11 mouse cellular contexts compared by ENCODE assay signal in the genomic region with DNA sequence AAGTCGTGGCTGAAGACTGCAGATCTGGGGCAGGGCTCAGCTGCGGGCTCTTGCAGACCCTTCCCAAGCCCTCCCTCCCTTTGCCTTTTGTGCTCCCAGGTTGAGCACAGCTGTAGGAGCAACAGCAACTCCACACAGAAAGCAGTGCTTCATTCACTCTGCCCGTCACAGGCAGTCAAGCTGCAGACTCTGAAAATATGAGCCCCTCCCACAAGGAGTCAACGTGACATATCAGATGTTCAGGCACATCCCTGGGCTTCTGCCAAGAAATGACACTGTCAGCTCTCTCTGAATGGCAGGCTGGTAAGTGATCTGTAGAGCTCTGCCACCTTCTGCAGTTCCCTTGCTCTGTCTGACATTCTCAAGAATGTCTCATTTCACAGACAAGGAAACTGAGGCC. TPM values are rescaled to one million over a fixed set of nuclear protein-coding genes. Genes with fewer than 3 reads are reported as not detected.
A peak's percentile ranks its signal among the peaks of the same experiment; 100 is the strongest.
DNase-seq lines count a peak whose midpoint lies in the region; ATAC-seq and TF ChIP-seq lines count a peak whose summit lies in the region.
"Had no signal": no experiment of that assay in that cellular context is flagged by ENCODE, and none has a peak within 500 bp of the region (broad histone marks: within the 10 kb centered on the region; RNA-seq: fewer than 3 reads in every experiment).

No protein-coding gene starts in this region.

- TF ChIP-seq EP300 in liver, postnatal 0 days (IDR thresholded peaks at IDR 0.05; ENCODE audit: low read depth) = no peak

- 0 out of 2 replicates have a peak, but pooled peaks have one; percentile 13 for ATAC-seq in liver, postnatal 0 days
- ATAC-seq: midbrain, embryonic 16.5 days had no signal

- H3K4me3 ChIP-seq in liver, postnatal 0 days (ENCODE audit: low read depth, low read length) = no peak overlapping the region
- no peak overlapping the region for H3K4me3 ChIP-seq in layer of hippocampus, adult 2 months
- H3K4me3 ChIP-seq: heart, embryonic 13.5 days had no signal

- no peak for TF ChIP-seq CTCF in liver, postnatal 0 days (IDR thresholded peaks at IDR 0.05; ENCODE audit: low read depth)
- no peak for TF ChIP-seq CTCF in layer of hippocampus, adult 2 months (conservative IDR thresholded peaks at IDR 0.05)

- H3K36me3 ChIP-seq in liver, postnatal 0 days (replicated peaks; ENCODE audit: insufficient read depth, low read length) = no peaks in the 10 kb centered on the region
- H3K36me3 ChIP-seq: heart, embryonic 13.5 days had no signal

- H3K4me1 ChIP-seq in liver, postnatal 0 days (ENCODE audit: insufficient read depth) = peaks cover 8% of the 10 kb centered on the region; the same call in 1 of the 2 replicates

- WGBS in liver, postnatal 0 days (ENCODE audit: insufficient replicate concordance) = 36% methylated on average over 4 of the region's 4 CpGs

- H3K9me3 ChIP-seq in liver, postnatal 0 days (ENCODE audit: low read length) = no peaks in the 10 kb centered on the region
- H3K9me3 ChIP-seq: heart, embryonic 13.5 days had no signal

- no peak overlapping the region for H3K27ac ChIP-seq in liver, postnatal 0 days (ENCODE audit: low read depth)
- H3K27ac ChIP-seq in layer of hippocampus, adult 2 months = no peak overlapping the region
- H3K27ac ChIP-seq: heart, embryonic 13.5 days; liver, embryonic 14.5 days had no signal

- no peaks in the 10 kb centered on the region; the same call in 1 of the 2 replicates for H3K27me3 ChIP-seq in liver, postnatal 0 days (ENCODE audit: insufficient read depth, low read length)

- H3K9ac ChIP-seq in liver, postnatal 0 days (replicated peaks) = no peak overlapping the region
- H3K9ac ChIP-seq: heart, embryonic 13.5 days; liver, embryonic 14.5 days had no signal

- peak; percentile 38 for DNase-seq in liver, postnatal 0 days
- no peak for DNase-seq in liver
- DNase-seq in adrenal gland, adult 2 months = peak; percentile 83
- DNase-seq in adrenal gland, postnatal 36 days = peak; percentile 69 to 81
- DNase-seq in layer of hippocampus, adult 2 months (ENCODE audit: low spot score in 2 of 2) = peak; percentile 67 to 77
- no peak for DNase-seq in thymus, postnatal 0 days (ENCODE audit: low spot score)
- DNase-seq in neural tube, embryonic 10.5 days (ENCODE audit: extremely low spot score, low spot score) = no peak
- DNase-seq: thymus, postnatal 14 days had no signal

- H3K4me2 ChIP-seq in liver, postnatal 0 days (ENCODE audit: low read depth, low read length) = no peak overlapping the region
- H3K4me2 ChIP-seq: heart, embryonic 13.5 days had no signal

RNA-seq across cellular contexts. Expression of a gene that starts 45.2 kb away (rescaled TPM):
- 0.05 and 0.13 TPM in 2 replicates for polyA plus RNA-seq in liver, postnatal 0 days (2015; fragmentation: Nextera tagmentation; extraction: Ambion mirVana)
- total RNA-seq in adrenal gland, adult 2 months (2021) = 1 to 10 TPM; 2.2 to 8.6 TPM
- 0.90 and 0.95 TPM in 2 replicates for polyA plus RNA-seq in adrenal gland, adult 2 months (2012; rRNA removed)
- 1 to 10 TPM; 1.4 to 2.0 TPM for total RNA-seq in adrenal gland, postnatal 36 days (2021)
- under 1 TPM; 0.26 to 0.32 TPM for total RNA-seq in layer of hippocampus, adult 2 months (2021)
- 0.43 and 0.68 TPM in 2 replicates for polyA plus RNA-seq in thymus, postnatal 0 days (2015; fragmentation: Nextera tagmentation; extraction: Ambion mirVana)

Comparison
In these comparisons a context has a peak if more than half of its experiments do, and no peak if none do; other contexts are left out.
1. DNase-seq: peak in liver, postnatal 0 days (single experiment), adrenal gland, adult 2 months (single experiment), adrenal gland, postnatal 36 days (2 of 2) and layer of hippocampus, adult 2 months (2 of 2); none in liver (single experiment), thymus, postnatal 0 days (single experiment) and neural tube, embryonic 10.5 days (single experiment).